In genomic region chr8:112138924-112139323, GRCm38 (mm10) we compare ENCODE assay signal across 11 mouse cellular contexts.
DNase-seq lines count a peak whose midpoint lies in the region; ATAC-seq lines count a peak whose summit lies in the region.
"Had no signal": no experiment of that assay in that cellular context is flagged by ENCODE, and none has a peak within 500 bp of the region (broad histone marks: within the 10 kb centered on the region; RNA-seq: fewer than 3 reads in every experiment).

No protein-coding gene starts in this region.

- DNase-seq in frontal cortex, postnatal 25 days (ENCODE audit: low spot score in 2 of 2) = no peak
- DNase-seq in Muller cell, postnatal 12 days (ENCODE audit: inconsistent ontology term) = peak; percentile 90
- DNase-seq in cerebellum, adult 9-10 months = peak; percentile 34
- peak; percentile 31 for DNase-seq in layer of hippocampus, adult 9-11 months
- DNase-seq in kidney, postnatal 14 days = no peak
- no peak for DNase-seq in thymus, postnatal 0 days (ENCODE audit: low spot score)
- DNase-seq in thymus, postnatal 14 days = no peak
- DNase-seq: B cell, adult 2 months; kidney, adult 18-20 months; thymus, adult 2 months had no signal

- 0 out of 2 replicates have a peak, but pooled peaks have one; percentile 34 for ATAC-seq in frontal cortex, adult (ENCODE audit: low TSS enrichment)

Comparison
In these comparisons a context has a peak if more than half of its experiments do, and no peak if none do; other contexts are left out.
1. DNase-seq: peak in Muller cell, postnatal 12 days (single experiment), cerebellum, adult 9-10 months (single experiment) and layer of hippocampus, adult 9-11 months (single experiment); none in frontal cortex, postnatal 25 days (0 of 2), kidney, postnatal 14 days (single experiment), thymus, postnatal 0 days (single experiment) and thymus, postnatal 14 days (single experiment).